Mouse (Mus musculus) heart, adult 2 months (tissue): Measurements from ENCODE around the gene Sult2a8.
"Not testable (repeated sequence)": the region's sequence is repeated elsewhere in the genome, so short reads cannot be mapped to it uniquely, and the experiment has no call there.

Experiments used
- CTCF ChIP-seq: fragments of 200-600 bp; IDR thresholded peaks from 2 replicates; pipeline ENCODE4 v1.8.1; 2022; ENCODE audit warnings: antibody characterized with exemption, mild to moderate bottlenecking, moderate library complexity
- EP300 ChIP-seq: fragments of 200-500 bp; IDR thresholded peaks from 2 replicates; pipeline ENCODE4 v1.6.1; 2011; ENCODE audit warnings: low read depth, low read length, control low read depth; ENCODE audit not compliant: insufficient read depth
- POLR2A ChIP-seq: fragments of 200-500 bp; IDR thresholded peaks from 2 replicates; pipeline ENCODE4 v1.6.1; 2011; ENCODE audit warnings: mild to moderate bottlenecking, low read depth, low read length, control low read depth; ENCODE audit not compliant: insufficient read depth

- not testable (repeated sequence) for TF ChIP-seq POLR2A, CTCF, EP300
These were observed 47.2 kb downstream of the Sult2a8 start for GRCm38 (mm10) chr7:14399363-14399762.
